Mouse (Mus musculus) urinary bladder, adult 18-20 months (tissue): ENCODE data around the gene Ehbp1.

ENCODE experiments used
- DNase-seq, 2 experiments: peaks; one replicate each; pipeline ENCODE4 v3.0.0; 2022; ENCODE audit warnings: low spot score in 2 of 2, mixed read lengths in 2 of 2

Ehbp1 gene

GRCm38 (mm10) chr11:22197935-22198334 lies 144.2 kb downstream of the Ehbp1 start:
- no peak for DNase-seq

DNA sequence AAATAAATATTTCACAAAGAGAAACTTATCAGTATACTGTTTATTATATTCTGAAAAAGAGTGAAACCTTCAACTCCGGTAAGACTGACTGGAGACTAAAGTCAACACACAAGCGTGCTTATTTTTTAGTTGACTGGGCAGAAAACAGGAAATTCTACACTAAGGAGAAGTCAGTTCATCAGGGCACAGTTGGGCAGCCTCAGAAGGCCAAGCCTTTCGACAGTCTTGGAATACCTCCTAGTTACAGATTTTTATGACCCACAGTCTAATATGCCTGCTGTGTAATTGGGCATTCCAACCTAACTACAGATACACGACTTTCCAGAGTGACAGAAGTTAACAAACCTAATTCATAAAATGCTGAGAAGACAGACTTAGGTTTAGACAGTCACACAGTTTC lies 145.3 kb downstream of the Ehbp1 start:
- DNase-seq: no peak

- no peak for DNase-seq
Measured at GRCm38 (mm10) chr11:22194607-22195006, 147.5 kb downstream of the Ehbp1 start.

DNA sequence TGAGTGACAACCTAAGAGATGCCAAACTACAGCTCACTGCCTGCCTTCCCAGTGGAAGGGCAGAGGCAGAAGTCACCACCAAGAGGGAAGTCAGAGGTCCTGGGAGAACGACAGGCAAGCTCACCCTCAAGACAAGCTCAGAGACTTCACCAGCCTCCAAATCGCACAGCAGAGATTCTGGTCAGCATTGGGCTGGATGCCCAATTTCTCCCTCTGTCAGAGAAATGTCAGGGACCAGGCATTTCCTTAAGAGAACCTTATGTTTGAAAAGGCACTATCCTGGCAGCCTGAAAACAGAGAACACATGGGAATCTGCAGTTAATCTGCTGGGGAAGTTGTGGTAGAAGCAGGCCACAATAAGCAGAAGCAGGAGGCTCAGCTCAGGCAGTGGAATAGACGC lies 151.5 kb downstream of the Ehbp1 start:
- DNase-seq: no peak

- no peak for DNase-seq
Measured at GRCm38 (mm10) chr11:22189970-22190369, 152.1 kb downstream of the Ehbp1 start.

DNA sequence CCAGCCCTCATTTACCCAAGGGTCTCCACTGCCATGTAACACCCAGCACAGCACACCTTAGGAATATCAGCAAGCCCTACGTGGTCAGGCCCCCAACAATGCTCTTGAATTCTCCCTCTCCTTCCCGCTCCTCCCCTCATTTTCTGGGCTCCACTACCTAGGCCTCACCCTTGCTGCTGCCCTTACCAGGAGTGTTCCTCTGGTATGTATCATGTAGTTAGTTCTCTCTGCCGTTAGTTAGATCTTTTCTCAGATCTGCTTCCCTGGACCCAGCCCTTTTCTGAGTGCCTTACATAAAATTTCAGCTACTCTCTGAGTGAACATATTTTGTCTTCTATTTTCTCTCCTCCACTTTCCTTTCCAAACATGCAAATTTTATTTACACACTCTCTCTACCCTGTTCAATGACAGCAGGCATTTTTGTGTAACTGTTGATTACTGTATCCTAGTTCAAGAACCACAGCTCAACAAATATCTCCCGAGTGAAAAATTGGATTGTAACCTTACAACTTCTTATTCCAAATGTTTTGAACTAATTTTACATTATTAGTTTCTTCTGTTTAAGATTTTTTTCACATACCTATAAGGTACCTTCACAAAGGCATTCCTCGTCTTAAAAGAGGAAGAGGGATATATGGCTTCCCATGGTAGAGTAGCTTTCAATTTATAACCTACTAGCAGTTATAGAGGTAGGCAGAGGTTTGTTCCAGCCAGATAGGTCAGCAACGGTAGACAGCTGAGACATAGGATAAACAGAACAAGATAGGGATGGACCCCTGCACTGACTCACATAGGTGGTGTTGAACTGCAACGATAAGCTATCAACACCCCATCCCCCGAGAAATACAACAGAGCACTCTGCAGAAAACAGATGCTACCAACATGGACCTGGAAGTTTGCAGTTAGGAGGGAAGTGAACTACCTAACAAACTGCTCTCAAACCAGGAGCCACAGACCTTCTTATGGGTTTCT lies 160.3 kb downstream of the Ehbp1 start:
- DNase-seq: no peak

GRCm38 (mm10) chr11:22180146-22180545 lies 161.9 kb downstream of the Ehbp1 start:
- DNase-seq: no peak

DNA sequence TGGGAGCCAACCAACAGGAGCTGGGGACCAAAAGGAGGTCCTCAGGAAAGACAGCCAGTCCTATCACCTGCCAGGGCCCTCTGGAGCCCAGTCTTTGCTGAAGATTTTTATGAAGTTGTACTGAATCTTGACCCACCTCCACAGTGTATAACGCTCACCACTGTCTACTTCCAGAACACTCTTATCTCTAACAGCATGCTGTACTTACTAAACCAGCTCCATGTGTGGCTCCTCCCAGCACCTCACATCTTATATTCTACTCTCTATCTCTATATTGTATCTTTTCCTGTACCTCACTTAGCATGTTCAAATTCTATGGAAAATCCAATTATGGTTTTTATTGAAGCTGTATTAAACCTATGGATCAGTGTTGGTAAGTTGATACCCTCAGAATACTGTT lies 163.5 kb downstream of the Ehbp1 start:
- DNase-seq: no peak

GRCm38 (mm10) chr11:22174311-22174710 lies 167.8 kb downstream of the Ehbp1 start:
- no peak for DNase-seq

GRCm38 (mm10) chr11:22170962-22171638 lies 171.0 kb downstream of the Ehbp1 start:
- DNase-seq: no peak

DNA sequence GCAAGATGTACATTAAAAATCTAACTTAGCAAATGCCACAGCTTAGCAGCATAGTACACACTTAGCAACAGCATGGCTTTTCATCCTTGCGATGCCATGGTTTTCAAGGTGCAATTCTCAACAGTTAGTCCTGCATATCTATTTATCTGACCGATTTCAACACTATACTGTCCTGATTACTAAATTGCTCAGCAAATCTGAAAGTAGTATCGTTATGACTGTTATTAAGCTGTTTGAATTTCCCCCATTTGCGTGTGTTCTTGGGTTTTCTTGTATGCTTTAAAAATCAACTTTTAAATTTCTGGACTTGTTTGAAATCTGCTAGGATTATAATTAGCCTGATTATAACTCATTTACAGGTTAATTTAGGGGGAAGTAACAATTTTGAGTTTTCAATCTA lies 184.2 kb downstream of the Ehbp1 start:
- no peak for DNase-seq

GRCm38 (mm10) chr11:22156182-22156581 lies 185.9 kb downstream of the Ehbp1 start:
- DNase-seq: no peak

DNA sequence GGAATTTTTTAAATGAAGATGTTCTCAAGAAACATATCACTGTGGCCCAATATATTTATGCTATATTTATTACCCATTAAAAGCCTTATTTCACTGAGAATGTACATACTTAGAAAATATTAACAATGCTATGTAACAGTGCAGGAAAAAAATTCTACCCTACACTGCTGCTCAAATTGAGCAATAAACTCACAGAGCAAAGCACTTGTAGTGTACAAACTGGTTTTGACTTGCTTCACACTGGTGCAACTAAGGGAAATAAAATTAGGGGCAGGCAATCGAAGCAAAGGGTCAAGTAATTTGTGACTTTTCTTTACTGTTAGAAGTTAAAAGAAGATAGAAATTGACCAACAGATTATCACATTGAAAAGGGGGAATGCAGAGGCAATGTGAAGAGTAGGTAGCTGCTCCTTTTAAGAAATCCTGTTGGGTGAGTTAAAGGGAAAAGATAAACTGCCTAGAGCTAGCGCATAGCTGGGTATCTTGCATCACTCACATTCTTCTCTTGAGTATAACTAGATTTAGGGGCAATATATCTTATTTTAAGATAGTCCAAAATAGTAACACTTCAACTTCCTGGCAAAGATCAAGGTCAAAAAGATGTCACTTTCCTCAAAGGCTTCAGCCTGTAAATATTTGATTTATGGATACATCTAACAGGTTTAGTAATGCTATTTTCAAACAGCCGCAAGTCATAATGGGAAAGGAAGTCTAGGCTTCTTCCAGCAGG lies 186.6 kb downstream of the Ehbp1 start:
- no peak for DNase-seq

DNA sequence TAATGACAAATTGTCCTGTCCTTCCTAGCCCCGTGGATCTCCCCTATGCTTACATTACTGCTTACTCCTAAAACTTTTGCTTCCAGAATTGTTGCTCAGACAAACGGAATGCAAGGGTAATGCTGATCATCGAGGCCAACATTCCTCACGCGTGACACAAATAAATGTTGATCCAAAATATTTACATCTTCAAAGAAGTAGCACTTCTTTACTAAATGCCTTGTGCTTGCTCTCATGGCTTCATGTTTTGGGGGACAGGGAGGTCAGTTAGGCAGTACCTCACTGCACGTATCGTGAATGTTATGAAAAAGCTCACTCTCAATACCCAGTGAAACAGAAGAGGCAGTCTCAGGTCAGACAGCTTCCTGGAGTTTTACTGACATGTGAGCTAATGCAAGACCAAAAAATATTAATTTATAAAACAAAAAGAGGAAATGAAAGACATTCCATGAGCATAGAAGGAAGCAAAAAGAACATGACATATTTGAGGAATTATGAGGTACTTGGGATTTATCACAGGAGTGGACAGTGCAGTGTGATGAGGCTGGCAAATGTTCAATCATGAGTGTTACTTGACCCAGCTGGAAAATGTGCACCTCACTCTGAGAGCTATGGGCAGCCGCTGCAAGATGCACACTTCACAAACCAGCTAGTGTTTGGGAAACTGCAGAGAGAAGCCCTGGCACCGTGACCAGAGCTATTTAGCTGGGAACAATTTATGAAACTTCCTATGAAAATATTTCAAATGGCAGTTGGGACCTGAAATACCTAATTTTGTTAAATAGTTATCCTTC lies 187.4 kb downstream of the Ehbp1 start:
- no peak for DNase-seq

DNA sequence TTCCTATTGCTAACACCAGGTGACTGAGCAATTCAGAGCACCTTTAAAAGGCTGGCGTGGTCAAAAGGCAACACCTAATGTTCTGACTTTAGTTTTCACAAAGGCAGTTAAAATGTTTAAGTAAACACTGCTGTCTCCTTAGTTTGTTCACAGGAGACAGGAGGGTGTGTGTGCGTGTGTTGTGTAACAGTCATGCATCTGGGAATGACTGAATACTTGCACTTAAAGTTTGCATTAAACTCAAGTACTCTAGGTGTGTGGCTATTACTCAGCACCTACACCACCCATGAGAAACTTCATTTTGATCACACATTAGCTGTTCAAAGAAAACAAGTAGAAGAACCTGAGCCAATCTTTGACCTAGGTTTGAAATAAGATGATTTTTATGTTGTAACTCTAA lies 201.4 kb downstream of the Ehbp1 start:
- DNase-seq: no peak

DNA sequence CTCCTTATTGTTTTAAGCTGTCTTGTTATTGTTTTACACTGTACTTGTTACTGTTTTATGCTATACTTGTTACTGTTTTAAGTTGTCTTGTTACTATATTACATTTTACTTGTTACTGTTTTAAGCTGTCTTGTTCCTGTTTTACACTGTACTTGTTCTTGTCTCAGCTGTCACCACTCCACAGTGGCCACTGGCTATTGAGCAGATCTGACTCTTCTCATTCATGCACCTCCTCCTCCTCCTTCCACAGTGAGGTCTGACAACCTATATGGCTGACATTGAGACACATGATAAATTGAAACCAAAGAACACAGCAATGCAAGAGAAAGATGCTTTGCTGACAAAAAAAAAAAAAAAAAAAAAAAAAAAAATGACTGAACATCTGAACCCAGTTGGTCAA lies 203.6 kb downstream of the Ehbp1 start:
- no peak for DNase-seq

DNA sequence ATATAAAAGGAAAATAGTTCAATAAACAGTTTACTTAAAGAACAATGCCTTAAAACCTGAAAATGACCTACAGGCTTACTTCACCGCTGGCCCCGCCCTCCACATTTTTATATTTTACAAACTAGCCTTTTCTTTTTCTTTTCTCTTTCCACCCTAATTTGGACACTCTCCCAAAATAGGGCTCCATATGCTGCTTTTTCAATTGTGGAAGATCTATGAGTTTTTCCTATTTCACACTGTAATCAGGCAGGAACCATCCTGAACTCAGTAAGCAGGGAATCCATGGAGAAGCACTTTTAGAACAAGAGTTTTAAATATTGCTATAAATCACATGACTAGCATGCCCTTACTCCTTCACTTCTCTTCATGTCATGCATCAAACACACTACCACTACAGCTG lies 216.9 kb downstream of the Ehbp1 start:
- DNase-seq: no peak

GRCm38 (mm10) chr11:22118853-22119252 lies 223.2 kb downstream of the Ehbp1 start:
- DNase-seq: no peak

GRCm38 (mm10) chr11:22112161-22112560 lies 229.9 kb downstream of the Ehbp1 start:
- DNase-seq: no peak

GRCm38 (mm10) chr11:22089346-22089745 lies 252.7 kb downstream of the Ehbp1 start:
- no peak for DNase-seq

DNA sequence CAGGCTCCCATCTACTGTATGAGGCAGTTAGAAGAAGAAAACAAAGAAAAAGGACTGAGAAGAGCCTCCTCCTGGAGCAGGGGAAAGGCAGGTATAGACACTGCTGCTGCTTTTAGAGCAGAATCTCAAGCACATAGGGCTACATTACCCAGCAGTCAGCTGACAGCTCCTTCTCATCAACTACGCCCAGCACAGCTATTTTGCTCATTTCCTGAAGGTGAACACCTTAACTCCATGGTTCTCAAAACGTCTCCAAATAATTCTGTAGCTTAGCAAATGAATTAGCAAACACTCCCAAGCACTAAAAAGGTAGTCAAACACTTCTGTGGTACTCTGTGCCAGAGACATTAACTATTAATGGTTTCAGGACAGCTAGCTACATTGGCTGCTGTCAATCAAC lies 278.7 kb downstream of the Ehbp1 start:
- no peak for DNase-seq

DNA sequence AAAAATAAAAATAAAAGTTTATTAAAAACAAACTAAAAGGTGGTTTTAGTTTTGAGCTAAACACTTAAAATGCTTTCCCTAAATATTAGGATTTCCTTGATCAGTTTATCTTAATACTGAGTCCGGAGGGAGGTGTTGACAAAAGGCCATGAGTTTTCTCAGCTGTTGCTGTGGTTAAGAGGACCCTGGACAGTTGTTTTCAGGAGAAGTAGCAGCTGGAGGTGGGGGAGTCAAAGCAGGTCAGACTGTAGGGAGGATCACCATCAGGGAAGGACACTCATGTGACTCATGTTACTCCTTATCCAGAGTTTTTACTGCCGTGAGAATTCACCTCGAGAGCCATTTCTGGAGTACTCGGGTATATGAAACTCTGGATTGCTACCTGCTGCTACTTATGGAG lies 280.4 kb downstream of the Ehbp1 start:
- no peak for DNase-seq
